Mouse (Mus musculus): ENCODE data around the gene Btbd9.

DNA sequence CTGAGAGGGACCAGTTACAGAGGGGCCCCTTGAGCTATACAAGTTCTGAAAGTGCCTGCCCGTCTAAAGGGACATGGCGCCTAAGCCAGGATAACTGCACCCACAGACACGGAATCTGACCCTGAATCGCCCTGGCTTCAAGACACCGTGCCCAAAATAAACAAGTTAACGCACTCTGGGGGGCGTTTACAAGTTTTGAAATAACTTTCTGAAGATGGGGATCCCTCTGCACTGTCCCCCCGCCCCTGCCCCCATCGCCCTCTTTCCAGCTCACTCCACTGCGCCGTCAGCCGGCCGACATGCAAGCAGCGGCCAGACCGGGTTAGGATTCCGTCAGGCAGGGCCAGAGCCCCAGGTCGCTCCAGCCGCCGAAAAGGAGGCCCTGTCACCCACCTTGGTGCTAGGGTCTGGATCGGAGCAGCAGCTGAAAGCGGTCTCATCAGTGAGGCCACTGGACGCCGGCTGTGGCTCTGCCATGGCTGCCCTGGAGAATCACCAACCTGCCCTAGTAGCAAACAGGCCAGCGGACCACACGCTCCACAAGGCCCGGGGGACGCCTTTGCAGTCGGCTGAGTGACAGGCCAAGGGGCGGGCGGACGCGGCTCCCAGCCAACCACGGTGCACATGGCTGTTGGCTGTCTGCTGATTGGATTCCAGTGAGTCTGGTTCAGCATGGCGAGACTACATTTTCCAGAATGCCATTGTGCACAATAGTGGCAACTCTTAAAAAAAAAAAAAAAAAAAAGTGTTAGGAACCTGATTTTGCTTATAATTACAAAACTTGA lies 36.0 kb upstream of the Btbd9 start:
- TF ChIP-seq CTCF (IDR thresholded peaks at IDR 0.05; ENCODE audit: extremely low read depth, insufficient read depth, low read length) (no peak), POLR2A (IDR thresholded peaks at IDR 0.05; ENCODE audit: extremely low read depth, insufficient read depth, low read length) (peak; percentile 40; the same call in 1 of the 2 replicates)
